Mouse (Mus musculus): ENCODE measurements at regions not wholly inside any gene's neighbourhood (a gene's known extent, or its start where the extent isn't known, plus 50 kb on each side); places are given as distances from the start of the nearest gene placed in this dataset.
A peak's percentile ranks its signal among the peaks of the same experiment; 100 is the strongest.

- peak in 1 of 2 experiments; percentile 3 for DNase-seq (ENCODE audit: low spot score in 2 of 2)
Measured at GRCm38 (mm10) chr3:64205954-64206353, 64.2 kb upstream of the Vmn2r2 start.

GRCm38 (mm10) chr3:64202836-64203235 lies 61.1 kb upstream of the Vmn2r2 start:
- no peak for DNase-seq (ENCODE audit: low spot score in 2 of 2)

- DNase-seq (ENCODE audit: low spot score in 2 of 2), result no peak
Measured at GRCm38 (mm10) chr3:64192352-64192751, 50.6 kb upstream of the Vmn2r2 start.

Measured in layer of hippocampus, adult 18-20 months (tissue).